Mouse (Mus musculus) midbrain, embryonic 14.5 days (tissue): Measurements from ENCODE around the gene Frmpd2. TPM values are rescaled to one million over a fixed set of nuclear protein-coding genes. Genes with fewer than 3 reads are reported as not detected.

Experiments
- ATAC-seq: fragments of 200-750 bp; cut with Nextera tagmentation; 2 replicates; pipeline ENCODE4 v1.8.0; 2017; ENCODE audit warnings: moderate number of reproducible peaks, moderate library complexity; ENCODE audit not compliant: low FRiP score, low TSS enrichment
- DNase-seq: peaks from one replicate; pipeline ENCODE4 v3.0.0-alpha.2; 2015
- H3K27ac ChIP-seq: fragments of 300-500 bp; sonication (generic); replicated peaks from 2 replicates; pipeline ENCODE4 v1.5.1; 2014; ENCODE audit warnings: mild to moderate bottlenecking, low read depth, low read length, moderate library complexity
- H3K27me3 ChIP-seq: fragments of 300-500 bp; sonication (generic); 2 replicates; pipeline ENCODE4 v1.6.1; 2014; ENCODE audit warnings: low read length, control low read depth, mixed read lengths; ENCODE audit not compliant: control insufficient read depth, insufficient read depth
- H3K36me3 ChIP-seq: fragments of 300-500 bp; sonication (generic); 2 replicates; pipeline ENCODE4 v1.6.1; 2014; ENCODE audit warnings: low read length, control low read depth; ENCODE audit not compliant: control insufficient read depth, insufficient read depth
- H3K4me1 ChIP-seq: fragments of 300-500 bp; sonication (generic); 2 replicates; pipeline ENCODE4 v1.6.1; 2014; ENCODE audit warnings: mild to moderate bottlenecking, antibody characterized with exemption, low read length, control low read depth; ENCODE audit not compliant: control insufficient read depth, insufficient read depth
- H3K4me2 ChIP-seq: fragments of 300-500 bp; sonication (generic); 2 replicates; pipeline ENCODE4 v1.6.1; 2014; ENCODE audit warnings: mild to moderate bottlenecking, low read length, moderate library complexity
- H3K4me3 ChIP-seq: fragments of 300-500 bp; sonication (generic); replicated peaks from 2 replicates; pipeline ENCODE4 v1.5.1; 2014; ENCODE audit warnings: low read depth, low read length
- H3K9ac ChIP-seq: fragments of 300-500 bp; sonication (generic); replicated peaks from 2 replicates; pipeline ENCODE4 v1.6.1; 2014; ENCODE audit warnings: mild to moderate bottlenecking, low read length, moderate library complexity
- H3K9me3 ChIP-seq: fragments of 300-500 bp; sonication (generic); 2 replicates; pipeline ENCODE4 v1.6.1; 2016; ENCODE audit warnings: low read length, control low read depth, mixed read lengths; ENCODE audit not compliant: control insufficient read depth
- WGBS: fragments of 180-500 bp; shearing (Covaris S2); extraction: QIAGEN DNeasy Blood & Tissue Kit; methylation state at CpG from one replicate; pipeline ENCODE4 v1.1.7; 2014; 5-methylcytosine and 5-hydroxymethylcytosine counted together
- polyA plus RNA-seq: library from polyadenylated mRNA; unstranded; fragments of >200 nt; fragmentation: Nextera tagmentation; extraction: Ambion mirVana; gene quantifications from 2 replicates; pipeline ENCODE4 v1.2.1, GENCODE M21; 2014

Gene Frmpd2
- polyA plus RNA-seq, 1 experiment from 2014 or later, result 0.04 TPM

DNA sequence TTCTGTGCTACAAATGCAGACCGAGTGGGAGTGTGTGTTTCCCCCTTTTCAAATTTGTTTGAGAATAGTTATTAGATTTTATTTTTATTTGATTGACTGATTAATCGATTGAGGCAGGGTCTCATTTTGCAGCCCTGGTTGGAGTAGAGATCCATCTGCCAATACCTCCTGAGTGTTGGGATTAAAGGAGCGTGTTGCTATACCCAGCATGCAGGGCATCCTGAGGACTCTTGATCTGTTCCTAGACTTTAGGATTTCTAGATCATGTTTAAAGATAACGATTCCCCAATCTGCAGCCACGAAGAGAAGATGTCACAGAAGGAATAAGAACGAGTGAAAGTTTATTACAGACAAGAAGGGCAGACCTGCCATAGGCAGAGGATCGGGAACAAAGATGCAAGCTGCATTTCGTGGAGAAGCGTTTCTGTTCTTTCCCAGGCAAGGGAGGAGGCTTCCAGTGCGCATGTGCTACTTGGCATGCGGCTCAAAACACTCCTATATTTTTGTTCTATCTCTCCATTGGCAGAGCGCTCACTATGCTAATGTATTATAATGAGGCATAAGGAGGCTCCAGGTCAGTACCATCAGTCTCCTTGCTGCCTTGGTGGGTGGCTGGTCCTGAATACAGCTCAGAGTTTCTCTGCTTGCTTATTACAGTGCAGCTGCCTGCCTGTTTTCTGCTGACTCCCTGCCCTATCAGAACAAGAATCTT lies 53.9 kb downstream of the Frmpd2 start:
- Histone ChIP-seq H3K27ac (0 out of 2 replicates have a peak overlapping the region, but pooled peaks have one; percentile 41), H3K9ac (no peak overlapping the region), H3K36me3 (no peaks in the 10 kb centered on the region), H3K4me1 (no peaks in the 10 kb centered on the region), H3K4me2 (peak overlapping the region; percentile 46), H3K4me3 (no peak overlapping the region), H3K27me3 (no peaks in the 10 kb centered on the region), H3K9me3 (no peaks in the 10 kb centered on the region)
- ATAC-seq, result peak; percentile 87
- peak; percentile 77 for DNase-seq
- 49% methylated on average over 12 of the region's 12 CpGs for WGBS

DNA sequence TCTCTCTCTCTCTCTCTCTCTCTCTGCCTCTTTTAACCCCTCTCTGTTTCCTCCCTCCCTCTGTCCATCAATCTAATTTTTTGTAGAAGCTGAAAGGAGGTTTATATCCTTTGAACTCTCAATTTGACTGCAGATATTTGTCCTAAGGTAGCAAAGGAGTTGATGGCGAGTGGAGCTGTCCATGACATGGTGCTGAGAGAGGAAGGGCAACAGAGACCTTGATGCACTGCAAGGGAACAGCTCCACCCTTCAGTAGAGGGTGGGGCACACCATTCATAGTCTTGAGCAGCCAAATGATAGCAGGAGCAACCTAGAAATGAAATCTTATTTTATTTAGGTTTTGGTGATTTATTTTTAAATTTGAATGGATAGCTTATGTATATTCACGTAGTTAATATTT lies 55.1 kb downstream of the Frmpd2 start:
- Histone ChIP-seq H3K9me3 (no peaks in the 10 kb centered on the region), H3K4me3 (no peak overlapping the region), H3K36me3 (no peaks in the 10 kb centered on the region), H3K27me3 (no peaks in the 10 kb centered on the region), H3K9ac (no peak overlapping the region), H3K4me1 (no peaks in the 10 kb centered on the region), H3K27ac (no peak overlapping the region), H3K4me2 (no peak overlapping the region)
- ATAC-seq, result no peak
- DNase-seq, result no peak
- 68% methylated on average over 2 of the region's 2 CpGs for WGBS

DNA sequence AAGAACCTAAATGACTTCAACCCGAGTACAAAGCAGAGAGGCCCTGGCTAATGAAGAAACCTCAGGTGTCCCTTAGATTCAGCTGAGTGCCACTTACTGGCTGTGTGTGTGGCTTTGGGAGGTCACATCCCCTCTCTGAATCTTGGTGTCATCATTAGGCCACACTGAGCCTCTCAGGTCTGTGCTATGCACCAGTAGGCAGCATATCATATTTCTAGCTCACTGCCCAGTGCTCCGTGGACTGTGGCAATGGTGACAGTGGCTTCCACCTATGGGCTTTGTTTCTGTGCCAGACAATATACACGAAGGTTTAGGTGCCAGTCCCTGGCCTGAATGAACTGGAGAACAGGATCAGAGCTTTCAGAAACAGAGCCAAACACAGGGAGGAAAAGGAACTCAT lies 56.4 kb downstream of the Frmpd2 start:
- DNase-seq (no peak), ATAC-seq (no peak)
- Histone ChIP-seq H3K4me1 (no peaks in the 10 kb centered on the region), H3K4me3 (no peak overlapping the region), H3K36me3 (no peaks in the 10 kb centered on the region), H3K27me3 (no peaks in the 10 kb centered on the region), H3K9me3 (no peaks in the 10 kb centered on the region), H3K27ac (no peak overlapping the region), H3K4me2 (no peak overlapping the region), H3K9ac (no peak overlapping the region)
- WGBS, result 61% methylated on average over 3 of the region's 3 CpGs

DNA sequence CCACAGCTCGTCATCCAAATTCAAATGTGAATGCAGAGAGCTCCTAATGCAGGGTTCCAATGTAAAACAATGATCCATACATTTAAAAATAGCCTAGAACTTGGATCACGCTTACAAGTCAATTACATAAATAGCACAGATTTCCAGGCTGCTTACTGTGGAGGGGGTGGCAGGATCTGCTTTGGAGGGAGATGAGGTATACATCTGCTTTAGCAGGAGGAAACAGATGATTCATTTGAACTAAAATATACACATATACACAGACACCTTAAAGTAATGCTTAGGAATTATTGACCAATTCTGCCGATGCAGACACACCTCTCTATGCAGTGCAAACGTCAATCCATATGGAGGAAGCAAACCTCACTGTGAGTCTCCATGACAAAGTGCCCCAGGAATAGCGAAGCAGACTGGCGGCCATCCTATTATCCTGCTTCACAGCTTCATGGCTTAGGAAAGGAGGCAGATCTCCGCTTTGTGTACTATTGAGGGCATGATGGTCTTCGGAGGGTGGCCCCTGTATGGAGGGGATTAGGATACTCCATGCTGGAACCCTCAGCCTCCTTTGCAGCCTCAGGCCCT lies 59.9 kb downstream of the Frmpd2 start:
- Histone ChIP-seq H3K4me3 (no peak overlapping the region), H3K4me2 (no peak overlapping the region), H3K27me3 (no peaks in the 10 kb centered on the region), H3K27ac (no peak overlapping the region), H3K9me3 (no peaks in the 10 kb centered on the region), H3K9ac (no peak overlapping the region), H3K36me3 (no peaks in the 10 kb centered on the region), H3K4me1 (no peaks in the 10 kb centered on the region)
- no peak for DNase-seq
- ATAC-seq, result no peak
- 68% methylated on average over 8 of the region's 8 CpGs for WGBS

DNA sequence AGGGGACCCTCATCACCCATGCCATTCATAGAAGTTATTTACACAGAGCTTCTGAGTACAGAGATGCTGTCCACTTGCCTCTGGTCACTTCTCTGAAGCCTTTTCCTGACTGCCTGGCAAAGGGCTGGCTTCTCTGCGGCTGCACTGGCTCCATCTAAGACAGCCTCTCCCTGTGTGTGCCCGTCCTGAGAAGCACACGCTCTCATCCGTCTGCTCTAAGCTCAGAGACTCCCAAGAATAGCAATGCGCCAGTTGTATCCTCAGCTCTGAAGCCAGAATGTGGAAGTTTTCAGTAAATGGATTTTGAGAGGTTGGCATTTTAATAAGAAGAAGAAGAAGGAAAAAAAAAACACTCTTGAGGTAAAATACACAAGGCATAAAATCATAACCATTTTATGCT lies 61.3 kb downstream of the Frmpd2 start:
- Histone ChIP-seq H3K4me3 (no peak overlapping the region), H3K9me3 (no peaks in the 10 kb centered on the region), H3K4me2 (no peak overlapping the region), H3K27me3 (no peaks in the 10 kb centered on the region), H3K27ac (no peak overlapping the region), H3K36me3 (no peaks in the 10 kb centered on the region), H3K4me1 (no peaks in the 10 kb centered on the region), H3K9ac (no peak overlapping the region)
- 86% methylated on average over 5 of the region's 5 CpGs for WGBS
- no peak for DNase-seq
- ATAC-seq, result no peak

DNA sequence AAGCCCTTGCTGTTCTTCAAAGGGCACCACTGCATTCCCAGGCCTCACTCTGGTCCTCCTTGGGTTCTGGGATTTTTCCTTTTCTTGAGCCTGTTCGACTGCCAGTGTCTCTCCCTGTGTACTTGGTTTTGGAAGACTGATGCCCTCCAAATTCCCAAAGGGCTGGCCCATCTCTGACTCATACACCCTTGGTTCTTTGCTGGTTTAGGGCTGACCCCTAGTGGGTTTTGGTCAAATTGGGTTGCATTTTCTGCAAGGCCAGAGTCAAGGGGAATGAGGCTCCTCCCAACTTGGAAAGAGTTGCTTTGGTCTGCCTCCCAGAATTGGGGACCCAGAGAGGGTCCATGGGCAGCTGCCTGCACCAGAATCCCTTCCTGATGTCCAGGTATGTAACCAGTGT lies 62.0 kb downstream of the Frmpd2 start:
- WGBS, result 44% methylated on average over 1 of the region's 1 CpGs
- no peaks in the 10 kb centered on the region for H3K4me1 ChIP-seq
- no peaks in the 10 kb centered on the region for H3K36me3 ChIP-seq
- H3K4me2 ChIP-seq, result no peak overlapping the region
- H3K9me3 ChIP-seq, result no peaks in the 10 kb centered on the region
- DNase-seq, result no peak
- no peak overlapping the region for H3K9ac ChIP-seq
- no peak overlapping the region for H3K4me3 ChIP-seq
- ATAC-seq, result no peak
- no peaks in the 10 kb centered on the region for H3K27me3 ChIP-seq
- H3K27ac ChIP-seq, result no peak overlapping the region

DNA sequence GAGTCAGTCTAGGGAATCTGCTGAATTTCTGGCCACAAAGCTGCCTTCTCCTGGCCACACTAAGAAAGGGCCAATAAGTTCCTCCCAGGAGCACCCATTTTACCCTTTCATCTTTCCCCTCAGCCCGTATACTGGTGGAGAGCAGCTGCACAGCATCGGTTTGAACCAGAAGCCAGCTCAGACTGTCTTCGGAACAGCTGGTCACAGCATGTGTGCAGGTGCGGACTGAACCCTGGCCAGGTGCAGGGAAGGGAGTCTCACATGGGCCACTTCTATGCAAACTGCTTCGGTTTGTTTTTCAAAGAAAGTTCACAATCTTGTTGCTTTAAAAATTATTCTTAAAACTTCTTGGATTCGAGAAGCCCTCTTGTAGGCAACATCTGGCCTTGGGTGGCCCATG lies 63.8 kb downstream of the Frmpd2 start:
- Histone ChIP-seq H3K4me2 (no peak overlapping the region), H3K36me3 (no peaks in the 10 kb centered on the region), H3K27ac (no peak overlapping the region), H3K9me3 (no peaks in the 10 kb centered on the region), H3K4me3 (no peak overlapping the region), H3K9ac (no peak overlapping the region), H3K27me3 (no peaks in the 10 kb centered on the region), H3K4me1 (no peaks in the 10 kb centered on the region)
- no peak for DNase-seq
- no peak for ATAC-seq
- WGBS, result 85% methylated on average over 6 of the region's 6 CpGs

DNA sequence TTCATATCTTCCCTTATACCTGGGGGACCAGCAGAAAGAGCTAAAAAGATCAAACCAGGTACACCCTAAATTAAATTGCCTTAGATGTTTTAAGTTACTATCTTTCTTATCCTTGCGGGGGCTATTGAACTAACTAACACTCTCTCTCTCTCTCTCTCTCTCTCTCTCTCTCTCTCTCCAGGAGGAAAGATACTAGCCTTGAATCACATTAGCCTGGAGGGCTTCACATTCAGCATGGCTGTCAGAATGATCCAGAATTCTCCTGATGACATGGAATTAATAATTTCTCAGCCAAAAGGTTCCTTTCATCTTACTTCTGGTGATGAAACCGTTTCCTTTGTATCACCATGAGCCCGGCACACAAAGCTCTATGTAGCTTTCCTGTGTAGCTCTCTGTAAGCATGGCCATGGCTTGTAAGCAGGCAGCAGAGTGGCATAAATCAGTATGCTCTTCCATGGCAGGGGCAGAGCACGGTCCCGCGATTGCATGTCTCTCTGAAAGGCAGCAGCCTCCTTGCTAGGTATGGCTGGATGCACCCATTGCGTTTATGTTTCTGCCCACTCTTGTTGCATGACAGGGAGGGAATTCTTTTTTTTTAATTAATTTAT lies 68.2 kb downstream of the Frmpd2 start:
- no peaks in the 10 kb centered on the region for H3K9me3 ChIP-seq
- peak; percentile 59 for DNase-seq
- H3K4me1 ChIP-seq, result no peaks in the 10 kb centered on the region
- no peaks in the 10 kb centered on the region for H3K36me3 ChIP-seq
- peak; percentile 48; the same call in 1 of the 2 replicates for ATAC-seq
- no peak overlapping the region for H3K4me3 ChIP-seq
- H3K27ac ChIP-seq, result peak overlapping the region; percentile 47
- no peaks in the 10 kb centered on the region for H3K27me3 ChIP-seq
- WGBS, result 48% methylated on average over 7 of the region's 7 CpGs
- H3K9ac ChIP-seq, result no peak overlapping the region
- H3K4me2 ChIP-seq, result no peak overlapping the region
